Mouse (Mus musculus) lung, postnatal 0 days (tissue): ENCODE data around the gene Muc13.

Source experiments
- CTCF ChIP-seq: IDR thresholded peaks from 2 replicates; pipeline ENCODE4 v1.5.1; 2016; ENCODE audit warnings: antibody characterized with exemption, mild to moderate bottlenecking
- EP300 ChIP-seq: IDR thresholded peaks from 2 replicates; pipeline ENCODE4 v1.6.1; 2016; ENCODE audit warnings: antibody characterized with exemption, mild to moderate bottlenecking, control low read depth

GRCm38 (mm10) chr16:33830512-33831105 is 36.8 kb downstream of the Muc13 start:
- no peak for TF ChIP-seq EP300
- TF ChIP-seq CTCF = no peak
